20 mouse cellular contexts compared by ENCODE assay signal in genomic region chr2:117050061-117050460, GRCm38 (mm10).
DNase-seq lines count a peak whose midpoint lies in the region; TF ChIP-seq lines count a peak whose summit lies in the region.
"Had no signal": no experiment of that assay in that cellular context is flagged by ENCODE, and none has a peak within 500 bp of the region (broad histone marks: within the 10 kb centered on the region; RNA-seq: fewer than 3 reads in every experiment).

No protein-coding gene starts in this region.

- DNase-seq in ES-CJ7 (ENCODE audit: low read depth, low spot score) = peak; percentile 34
- DNase-seq in R1 (ENCODE audit: low read depth, low spot score) = peak; percentile 61
- no peak for DNase-seq in heart, adult 9 months (ENCODE audit: low spot score in 2 of 2)
- no peak for DNase-seq in spleen, postnatal 36 days (ENCODE audit: low spot score in 2 of 2)
- no peak for DNase-seq in thymus, adult 2 months
- DNase-seq: adrenal gland, adult 8-10 months; adrenal gland, postnatal 14 days; adrenal gland, postnatal 36 days; cerebellum, adult 11-12 months; cerebellum, adult 2 months; cerebellum, adult 9-10 months; cerebellum, postnatal 10 days; cerebellum, postnatal 25 days; forebrain, postnatal 0 days had no signal

- no peaks in the 10 kb centered on the region for H3K27me3 ChIP-seq in thymus, adult 2 months (ENCODE audit: control insufficient read depth, insufficient read depth, low read length)
- H3K27me3 ChIP-seq: embryonic facial prominence, embryonic 12.5 days; forebrain, embryonic 13.5 days; forebrain, embryonic 15.5 days; Patski had no signal

- H3K4me1 ChIP-seq in thymus, adult 2 months (replicated peaks; ENCODE audit: control insufficient read depth, insufficient read depth, low read length) = no peaks in the 10 kb centered on the region
- H3K4me1 ChIP-seq: embryonic facial prominence, embryonic 10.5 days; embryonic facial prominence, embryonic 12.5 days; forebrain, embryonic 13.5 days; forebrain, embryonic 15.5 days had no signal

- H3K4me3 ChIP-seq in thymus, adult 2 months (ENCODE audit: control insufficient read depth, insufficient read depth, low read length) = no peak overlapping the region
- H3K4me3 ChIP-seq: embryonic facial prominence, embryonic 10.5 days; embryonic facial prominence, embryonic 12.5 days; forebrain, embryonic 13.5 days; forebrain, embryonic 15.5 days had no signal

- H3K36me3 ChIP-seq in thymus, adult 2 months (ENCODE audit: control insufficient read depth, insufficient read depth, low read length) = no peaks in the 10 kb centered on the region
- H3K36me3 ChIP-seq: embryonic facial prominence, embryonic 10.5 days; embryonic facial prominence, embryonic 12.5 days; forebrain, embryonic 15.5 days; G1E had no signal

- 93% methylated on average over 2 of the region's 2 CpGs for WGBS in thymus, adult 2 months

- H3K27ac ChIP-seq in thymus, adult 2 months (ENCODE audit: control insufficient read depth, insufficient read depth, low read length) = no peak overlapping the region
- H3K27ac ChIP-seq: embryonic facial prominence, embryonic 10.5 days; embryonic facial prominence, embryonic 12.5 days; forebrain, embryonic 13.5 days; forebrain, embryonic 15.5 days had no signal

- no peak for TF ChIP-seq POLR2A in thymus, adult 2 months (IDR thresholded peaks at IDR 0.05; ENCODE audit: control insufficient read depth, extremely low read depth, insufficient read depth, low read length, poor library complexity)

- TF ChIP-seq CTCF in thymus, adult 2 months (IDR thresholded peaks at IDR 0.05; ENCODE audit: borderline replicate concordance, control insufficient read depth, extremely low read depth, insufficient read depth, low read length, poor library complexity) = no peak

Comparison
In these comparisons a context has a peak if more than half of its experiments do, and no peak if none do; other contexts are left out.
1. DNase-seq: peak in ES-CJ7 (single experiment) and R1 (single experiment); none in heart, adult 9 months (0 of 2), spleen, postnatal 36 days (0 of 2) and thymus, adult 2 months (single experiment).